In the genomic region with DNA sequence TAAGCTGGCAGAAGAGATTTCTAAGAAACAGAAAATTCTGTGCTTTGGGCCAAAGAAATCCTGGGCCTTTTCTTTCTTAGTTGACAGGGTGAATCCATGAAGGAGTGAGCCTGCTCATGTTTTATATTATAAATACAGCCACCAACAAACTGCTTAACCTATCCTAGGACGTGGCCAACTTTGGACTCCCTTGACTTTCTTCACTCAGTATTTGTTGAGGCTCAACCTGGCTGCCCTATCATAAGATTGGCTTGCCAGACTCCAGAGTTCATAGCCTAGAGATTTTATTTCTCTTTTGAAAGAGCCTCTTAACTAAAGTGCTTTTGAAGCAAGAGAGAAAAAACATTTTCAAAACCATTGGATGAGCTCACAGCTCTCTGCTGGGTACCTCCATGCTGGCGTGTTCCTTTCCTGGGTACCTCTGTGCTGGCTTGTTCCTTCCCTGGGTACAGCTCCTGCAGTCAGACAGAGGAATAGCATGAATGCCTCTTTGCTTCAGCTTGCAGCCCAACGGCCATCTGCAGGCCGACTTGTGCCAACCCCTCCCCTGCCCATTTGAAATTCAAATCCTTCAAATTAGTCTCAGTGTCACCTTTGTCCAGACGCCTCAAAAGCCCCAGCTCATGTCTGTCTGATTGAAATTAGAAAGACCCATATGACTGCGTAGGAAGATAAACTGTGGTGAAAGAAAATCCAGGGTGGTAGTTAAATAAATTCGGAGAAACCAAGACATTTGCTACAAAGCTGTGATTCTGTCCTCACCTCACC, we compare ENCODE assay signal across 9 mouse cellular contexts.
DNase-seq lines count a peak whose midpoint lies in the region; ATAC-seq lines count a peak whose summit lies in the region.
"Had no signal": no experiment of that assay in that cellular context is flagged by ENCODE, and none has a peak within 500 bp of the region (broad histone marks: within the 10 kb centered on the region; RNA-seq: fewer than 3 reads in every experiment).

No protein-coding gene starts in this region.

- H3K4me2 ChIP-seq in neural tube, embryonic 11.5 days (ENCODE audit: low read depth) = no peak overlapping the region

- 17% methylated on average over 7 of the region's 7 CpGs for WGBS in neural tube, embryonic 11.5 days

- H3K4me1 ChIP-seq in neural tube, embryonic 11.5 days (ENCODE audit: control insufficient read depth, insufficient read depth, low read length) = no peaks in the 10 kb centered on the region

- peak; percentile 81 for ATAC-seq in neural tube, embryonic 11.5 days (ENCODE audit: insufficient read depth, low FRiP score, low TSS enrichment)
- ATAC-seq: Patski had no signal

- H3K27me3 ChIP-seq in neural tube, embryonic 11.5 days (ENCODE audit: control insufficient read depth, insufficient read depth, low read length) = no peaks in the 10 kb centered on the region

- no peak overlapping the region for H3K27ac ChIP-seq in neural tube, embryonic 11.5 days (ENCODE audit: low read depth, low read length)

- H3K4me3 ChIP-seq in neural tube, embryonic 11.5 days (ENCODE audit: low read depth, low read length) = no peak overlapping the region
- H3K4me3 ChIP-seq: myocyte had no signal

- no peaks in the 10 kb centered on the region for H3K36me3 ChIP-seq in neural tube, embryonic 11.5 days (ENCODE audit: control insufficient read depth, insufficient read depth, low read length)

- DNase-seq in embryo, embryonic 10.5 days (ENCODE audit: low spot score) = peak; percentile 38
- peak; percentile 60 to 71 for DNase-seq in frontal cortex, postnatal 14 days (ENCODE audit: low spot score in 2 of 2)
- DNase-seq in layer of hippocampus, postnatal 10 days (ENCODE audit: low spot score in 2 of 2) = peak; percentile 51 to 59
- peak; percentile 46 for DNase-seq in neural tube, embryonic 11.5 days (ENCODE audit: low spot score)
- DNase-seq in adrenal gland, adult 18-20 months (ENCODE audit: low spot score in 2 of 2) = no peak
- DNase-seq in MN1 (ENCODE audit: low spot score) = no peak
- DNase-seq in ovary, postnatal 10 days (ENCODE audit: low spot score) = no peak

- H3K9ac ChIP-seq in neural tube, embryonic 11.5 days (ENCODE audit: low read length) = 0 out of 2 replicates have a peak overlapping the region, but pooled peaks have one; percentile 8

- H3K9me3 ChIP-seq in neural tube, embryonic 11.5 days (ENCODE audit: control insufficient read depth, low read length) = no peaks in the 10 kb centered on the region

Comparison
In these comparisons a context has a peak if more than half of its experiments do, and no peak if none do; other contexts are left out.
1. DNase-seq: peak in embryo, embryonic 10.5 days (single experiment), frontal cortex, postnatal 14 days (2 of 2), layer of hippocampus, postnatal 10 days (2 of 2) and neural tube, embryonic 11.5 days (single experiment); none in adrenal gland, adult 18-20 months (0 of 2), MN1 (single experiment) and ovary, postnatal 10 days (single experiment).